Mouse (Mus musculus) embryonic facial prominence, embryonic 13.5 days (tissue): Measurements from ENCODE around the gene Tmem178. TPM values are rescaled to one million over a fixed set of nuclear protein-coding genes. Genes with fewer than 3 reads are reported as not detected.

Source experiments
- ATAC-seq: fragments of 200-750 bp; cut with Nextera tagmentation; 2 replicates; pipeline ENCODE4 v1.8.0; 2017; ENCODE audit warnings: low read depth; ENCODE audit not compliant: insufficient number of reproducible peaks, insufficient read depth, low FRiP score, low TSS enrichment
- H3K27ac ChIP-seq: fragments of 300-500 bp; sonication (generic); 2 replicates; pipeline ENCODE4 v1.5.1; 2015; ENCODE audit warnings: moderate library complexity, mild to moderate bottlenecking, inconsistent platforms
- H3K27me3 ChIP-seq: fragments of 300-500 bp; sonication (generic); 2 replicates; pipeline ENCODE4 v1.6.1; 2015; ENCODE audit warnings: mild to moderate bottlenecking, inconsistent platforms
- H3K36me3 ChIP-seq: fragments of 300-500 bp; sonication (generic); 2 replicates; pipeline ENCODE4 v1.6.1; 2015; ENCODE audit warnings: mild to moderate bottlenecking, inconsistent platforms
- H3K4me1 ChIP-seq: fragments of 300-500 bp; sonication (generic); 2 replicates; pipeline ENCODE4 v1.6.1; 2015; ENCODE audit warnings: inconsistent platforms
- H3K4me2 ChIP-seq: fragments of 300-500 bp; sonication (generic); 2 replicates; pipeline ENCODE4 v1.6.1; 2015; ENCODE audit warnings: moderate library complexity, mild to moderate bottlenecking, inconsistent platforms
- H3K4me3 ChIP-seq: fragments of 300-500 bp; sonication (generic); 2 replicates; pipeline ENCODE4 v1.5.1; 2015; ENCODE audit warnings: mild to moderate bottlenecking, inconsistent platforms
- H3K9ac ChIP-seq: fragments of 300-500 bp; sonication (generic); 2 replicates; pipeline ENCODE4 v1.6.1; 2015; ENCODE audit warnings: mild to moderate bottlenecking, inconsistent platforms
- H3K9me3 ChIP-seq: fragments of 300-500 bp; sonication (generic); 2 replicates; pipeline ENCODE4 v1.6.1; 2016; ENCODE audit warnings: inconsistent platforms
- WGBS: fragments of 180-500 bp; shearing (Covaris S2); methylation state at CpG from one replicate; pipeline ENCODE4 v1.1.7; 2015; ENCODE audit warnings: mixed read lengths; 5-methylcytosine and 5-hydroxymethylcytosine counted together
- polyA plus RNA-seq: library from polyadenylated mRNA; unstranded; fragments of >200 nt; fragmentation: Nextera tagmentation; extraction: Ambion mirVana; gene quantifications from 2 replicates; pipeline ENCODE4 v1.2.1, GENCODE M21; 2015

Tmem178 gene
- polyA plus RNA-seq, 1 experiment from 2014 or later = 4.7 TPM

DNA sequence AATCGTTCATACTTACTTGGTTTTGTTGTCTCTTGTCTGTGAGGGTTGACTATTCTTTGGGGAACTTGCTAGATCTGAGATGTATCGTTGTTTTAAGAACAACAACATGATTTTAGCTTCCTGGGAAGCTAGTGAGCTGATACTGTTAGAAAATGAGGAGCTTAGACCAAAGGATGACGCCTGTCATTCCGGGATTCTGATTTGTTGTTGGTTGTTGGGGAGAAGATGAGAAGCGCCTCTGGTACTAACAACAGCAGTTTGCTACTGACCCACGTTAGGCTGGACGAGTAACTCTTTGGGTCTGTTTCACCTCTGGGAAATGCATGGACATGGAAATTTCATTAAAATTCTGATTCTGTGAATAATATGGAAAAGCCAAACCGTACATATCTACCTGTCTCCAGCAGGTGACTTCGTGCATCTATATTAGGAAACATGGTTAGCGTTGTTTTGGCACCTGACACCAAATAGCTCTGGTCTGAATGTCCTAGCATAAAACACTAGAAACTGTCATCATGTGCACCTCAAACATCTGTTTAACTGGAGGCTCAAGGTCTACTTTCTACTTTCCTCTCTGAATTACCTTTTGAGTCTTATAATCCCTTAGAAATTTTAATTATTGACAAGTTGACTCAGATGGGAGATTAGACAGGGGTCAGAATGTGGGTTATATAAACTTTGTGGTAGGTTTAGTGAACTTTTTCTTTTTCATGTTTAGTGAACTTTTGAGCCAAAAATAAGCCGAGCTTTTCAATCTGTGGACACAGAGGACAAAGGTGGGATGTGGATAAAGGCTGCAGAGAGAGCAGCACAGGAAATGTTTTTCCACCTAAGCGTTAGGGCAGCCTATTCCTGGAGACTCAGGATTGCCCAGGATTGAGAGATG, 2.9 kb downstream of the Tmem178 start:
- peaks cover 49% of the 10 kb centered on the region for H3K27me3 ChIP-seq
- H3K9me3 ChIP-seq = no peaks in the 10 kb centered on the region
- no peaks in the 10 kb centered on the region for H3K4me1 ChIP-seq
- no peak for ATAC-seq
- 78% methylated on average over 12 of the region's 12 CpGs for WGBS
- H3K4me2 ChIP-seq = no peak overlapping the region
- no peaks in the 10 kb centered on the region for H3K36me3 ChIP-seq
- no peak overlapping the region for H3K27ac ChIP-seq
- no peak overlapping the region for H3K9ac ChIP-seq
- no peak overlapping the region for H3K4me3 ChIP-seq

DNA sequence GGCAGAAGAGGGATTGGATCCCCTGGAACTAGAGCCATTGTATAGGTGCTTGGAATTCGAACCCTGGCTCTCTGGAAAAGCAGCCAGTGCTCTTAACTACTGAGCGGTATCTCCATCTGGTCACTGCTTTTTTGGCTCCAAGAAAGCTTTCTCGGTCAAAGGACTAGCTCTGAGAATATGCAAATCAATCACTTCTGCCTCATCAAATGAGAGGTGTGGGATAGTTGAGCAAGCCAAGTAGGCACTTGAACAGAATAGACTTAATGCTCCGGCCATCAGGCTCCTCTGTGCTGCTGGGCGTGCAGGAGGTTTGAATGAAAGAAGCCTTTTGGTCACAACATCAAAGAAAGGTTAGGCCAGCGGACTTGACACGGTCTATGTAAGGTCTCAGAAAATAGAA, 5.0 kb downstream of the Tmem178 start:
- no peaks in the 10 kb centered on the region for H3K9me3 ChIP-seq
- H3K27me3 ChIP-seq = peaks cover 30% of the 10 kb centered on the region
- ATAC-seq = no peak
- H3K36me3 ChIP-seq = no peaks in the 10 kb centered on the region
- H3K4me3 ChIP-seq = no peak overlapping the region
- no peak overlapping the region for H3K27ac ChIP-seq
- no peaks in the 10 kb centered on the region for H3K4me1 ChIP-seq
- no peak overlapping the region for H3K4me2 ChIP-seq
- no peak overlapping the region for H3K9ac ChIP-seq
- 81% methylated on average over 7 of the region's 7 CpGs for WGBS

GRCm38 (mm10) chr17:80949895-80950294, 5.5 kb downstream of the Tmem178 start:
- no peaks in the 10 kb centered on the region for H3K9me3 ChIP-seq
- no peak overlapping the region for H3K4me3 ChIP-seq
- no peaks in the 10 kb centered on the region for H3K4me1 ChIP-seq
- no peak overlapping the region for H3K4me2 ChIP-seq
- H3K27me3 ChIP-seq = peaks cover 25% of the 10 kb centered on the region
- WGBS = 83% methylated on average over 10 of the region's 10 CpGs
- no peak overlapping the region for H3K9ac ChIP-seq
- no peak for ATAC-seq
- H3K36me3 ChIP-seq = no peaks in the 10 kb centered on the region
- H3K27ac ChIP-seq = no peak overlapping the region

DNA sequence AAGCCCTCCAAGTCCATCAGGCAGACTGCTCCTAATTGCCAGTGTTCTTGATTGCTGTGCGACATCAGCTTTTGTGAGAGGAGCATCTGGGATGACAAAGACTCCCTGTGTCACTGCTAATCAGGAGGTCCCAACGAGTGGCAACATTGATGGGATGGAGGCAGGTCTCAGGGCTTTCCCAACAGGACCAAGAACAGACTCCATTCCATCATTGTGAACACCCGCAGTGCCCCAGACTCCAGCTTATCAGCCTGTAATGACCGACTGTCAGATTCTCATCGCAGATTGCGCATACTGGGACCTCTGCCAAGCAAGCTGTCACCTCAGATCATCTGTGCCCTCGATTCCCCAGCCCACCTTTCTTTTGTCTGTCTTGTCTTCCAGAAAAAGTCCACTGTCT, 7.9 kb downstream of the Tmem178 start:
- no peak overlapping the region for H3K4me3 ChIP-seq
- H3K36me3 ChIP-seq = no peaks in the 10 kb centered on the region
- no peaks in the 10 kb centered on the region for H3K9me3 ChIP-seq
- no peaks in the 10 kb centered on the region for H3K4me1 ChIP-seq
- 64% methylated on average over 7 of the region's 7 CpGs for WGBS
- H3K9ac ChIP-seq = no peak overlapping the region
- H3K4me2 ChIP-seq = no peak overlapping the region
- H3K27ac ChIP-seq = no peak overlapping the region
- ATAC-seq = no peak
- peaks cover 5% of the 10 kb centered on the region; the same call in 1 of the 2 replicates for H3K27me3 ChIP-seq

DNA sequence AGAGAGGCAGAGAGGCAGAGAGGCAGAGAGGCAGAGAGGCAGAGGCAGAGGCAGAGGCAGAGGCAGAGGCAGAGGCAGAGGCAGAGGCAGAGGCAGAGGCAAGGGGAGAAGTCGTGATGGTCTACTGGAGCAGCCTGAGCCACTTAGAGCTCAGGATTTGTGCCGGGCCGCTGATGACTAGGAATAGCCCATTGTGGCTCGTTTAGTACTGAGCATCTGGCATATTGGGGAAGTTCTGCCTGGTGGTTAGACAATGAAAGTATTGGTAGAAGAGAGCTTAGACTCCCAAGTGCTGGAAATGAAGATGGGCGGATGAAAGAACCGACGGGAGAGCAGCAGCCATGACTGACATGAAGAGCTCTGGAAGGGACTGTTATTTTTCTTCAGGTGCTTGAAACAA, 11.0 kb downstream of the Tmem178 start:
- H3K4me2 ChIP-seq = no peak overlapping the region
- no peaks in the 10 kb centered on the region; the same call in 1 of the 2 replicates for H3K27me3 ChIP-seq
- H3K9ac ChIP-seq = no peak overlapping the region
- peaks cover 6% of the 10 kb centered on the region; the same call in 1 of the 2 replicates for H3K9me3 ChIP-seq
- no peak for ATAC-seq
- no peaks in the 10 kb centered on the region for H3K36me3 ChIP-seq
- no peak overlapping the region for H3K4me3 ChIP-seq
- no peaks in the 10 kb centered on the region for H3K4me1 ChIP-seq
- 63% methylated on average over 7 of the region's 7 CpGs for WGBS
- H3K27ac ChIP-seq = no peak overlapping the region

DNA sequence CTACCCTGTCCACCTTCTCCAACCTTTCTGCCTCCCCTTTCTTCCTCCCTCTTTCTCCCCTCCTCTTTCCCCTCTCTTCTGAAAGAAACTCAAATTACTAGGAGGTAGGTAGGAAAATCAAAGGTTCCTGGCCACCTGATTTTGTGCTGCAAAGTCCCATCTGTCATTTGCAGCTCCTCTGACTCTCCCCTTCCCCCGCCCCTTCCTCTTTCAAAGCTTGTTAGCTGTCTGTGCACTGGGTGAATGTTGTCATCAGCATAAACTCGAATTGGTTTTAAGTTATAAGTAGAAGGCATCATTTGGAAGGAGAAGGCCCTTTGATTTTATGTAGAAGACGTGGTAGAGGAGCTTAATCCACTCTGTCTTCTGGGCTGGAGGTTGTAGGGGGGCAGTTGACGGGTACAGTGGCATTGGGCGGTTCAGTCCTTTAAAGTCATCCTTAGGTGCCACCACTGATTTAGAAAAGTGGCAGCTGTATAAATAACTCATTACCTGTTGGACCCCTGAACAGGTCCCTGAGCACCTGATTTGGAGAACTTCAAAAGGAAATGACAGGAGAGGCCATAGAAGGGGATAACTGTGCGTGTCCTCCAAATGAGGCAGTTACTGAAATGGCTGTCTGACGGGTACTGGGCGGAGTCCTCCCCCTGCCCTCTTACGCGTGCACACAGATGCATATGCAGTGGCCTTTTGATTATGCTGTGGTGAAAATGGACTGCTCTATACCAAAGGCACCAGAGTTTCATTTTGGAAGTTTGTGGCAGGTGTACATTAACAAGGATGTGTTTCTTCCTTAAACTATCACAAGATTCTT, 11.8 kb downstream of the Tmem178 start:
- 78% methylated on average over 10 of the region's 10 CpGs for whole genome bisulfite sequencing
- Histone ChIP-seq H3K4me3 (no peak overlapping the region), H3K9me3 (peaks cover 8% of the 10 kb centered on the region; the same call in 1 of the 2 replicates), H3K9ac (no peak overlapping the region), H3K4me2 (no peak overlapping the region), H3K27ac (no peak overlapping the region), H3K4me1 (no peaks in the 10 kb centered on the region), H3K27me3 (no peaks in the 10 kb centered on the region; the same call in 1 of the 2 replicates), H3K36me3 (no peaks in the 10 kb centered on the region)
- no peak for ATAC-seq

DNA sequence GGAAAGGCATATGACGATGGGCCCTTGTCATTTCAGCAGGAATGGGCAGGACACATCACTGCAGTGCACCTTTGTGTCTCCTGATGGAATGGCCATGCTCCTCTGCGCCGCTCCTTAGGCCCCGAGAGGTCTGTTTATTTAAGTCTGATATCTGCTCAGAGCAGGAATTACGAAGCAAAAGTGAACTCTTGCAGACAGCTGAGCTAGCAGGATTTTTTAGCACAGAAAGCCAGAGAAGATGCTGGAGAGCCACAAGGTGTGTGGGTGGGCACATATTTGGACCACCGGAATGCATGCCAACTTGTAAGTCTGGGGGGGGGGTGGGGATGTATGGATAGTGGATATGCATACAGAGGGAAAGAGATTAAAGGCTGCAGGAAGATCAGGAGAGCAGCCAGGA, 13.9 kb downstream of the Tmem178 start:
- Histone ChIP-seq H3K4me2 (no peak overlapping the region), H3K27me3 (no peaks in the 10 kb centered on the region; the same call in 1 of the 2 replicates), H3K36me3 (no peaks in the 10 kb centered on the region), H3K9ac (no peak overlapping the region), H3K4me1 (no peaks in the 10 kb centered on the region), H3K9me3 (peaks cover 8% of the 10 kb centered on the region; the same call in 1 of the 2 replicates), H3K27ac (no peak overlapping the region), H3K4me3 (no peak overlapping the region)
- no peak for ATAC-seq
- 83% methylated on average over 6 of the region's 6 CpGs for WGBS

- no peak for ATAC-seq
- H3K27ac ChIP-seq = no peak overlapping the region
- WGBS = 36% methylated on average over 2 of the region's 2 CpGs
Observed at GRCm38 (mm10) chr17:80959840-80960239, 15.4 kb downstream of the Tmem178 start.

DNA sequence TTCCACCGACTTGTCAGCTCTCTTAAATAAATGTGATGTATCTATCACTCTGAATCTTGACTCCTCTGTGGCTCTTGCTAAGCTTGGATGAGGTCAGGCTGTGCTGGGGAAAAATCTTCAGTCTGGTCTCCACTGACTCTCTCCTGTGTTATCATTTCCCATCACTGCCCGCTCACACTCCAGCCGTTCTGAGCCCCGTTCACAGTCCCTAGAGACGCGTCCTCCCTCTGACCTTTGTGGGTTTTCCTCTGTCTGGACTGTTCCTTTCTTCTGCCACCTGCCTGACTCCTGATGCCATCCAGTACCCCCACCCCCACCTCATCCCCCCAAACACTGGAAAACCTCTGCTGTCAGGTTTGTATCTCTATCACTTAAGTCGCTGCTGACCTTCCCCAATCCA, 23.0 kb downstream of the Tmem178 start:
- Histone ChIP-seq H3K27ac (no peak overlapping the region), H3K36me3 (no peaks in the 10 kb centered on the region), H3K27me3 (no peaks in the 10 kb centered on the region), H3K9me3 (no peaks in the 10 kb centered on the region), H3K9ac (no peak overlapping the region), H3K4me1 (peaks cover 26% of the 10 kb centered on the region), H3K4me2 (no peak overlapping the region), H3K4me3 (no peak overlapping the region)
- ATAC-seq = no peak
- 46% methylated on average over 7 of the region's 7 CpGs for WGBS

More at GRCm38 (mm10) chr17:80959840-80960239, 15.4 kb downstream of the Tmem178 start:
- Histone ChIP-seq H3K4me3 (no peak overlapping the region), H3K27me3 (no peaks in the 10 kb centered on the region; the same call in 1 of the 2 replicates), H3K4me1 (no peaks in the 10 kb centered on the region), H3K36me3 (no peaks in the 10 kb centered on the region), H3K9ac (no peak overlapping the region), H3K9me3 (peaks cover 8% of the 10 kb centered on the region; the same call in 1 of the 2 replicates), H3K4me2 (no peak overlapping the region)

DNA sequence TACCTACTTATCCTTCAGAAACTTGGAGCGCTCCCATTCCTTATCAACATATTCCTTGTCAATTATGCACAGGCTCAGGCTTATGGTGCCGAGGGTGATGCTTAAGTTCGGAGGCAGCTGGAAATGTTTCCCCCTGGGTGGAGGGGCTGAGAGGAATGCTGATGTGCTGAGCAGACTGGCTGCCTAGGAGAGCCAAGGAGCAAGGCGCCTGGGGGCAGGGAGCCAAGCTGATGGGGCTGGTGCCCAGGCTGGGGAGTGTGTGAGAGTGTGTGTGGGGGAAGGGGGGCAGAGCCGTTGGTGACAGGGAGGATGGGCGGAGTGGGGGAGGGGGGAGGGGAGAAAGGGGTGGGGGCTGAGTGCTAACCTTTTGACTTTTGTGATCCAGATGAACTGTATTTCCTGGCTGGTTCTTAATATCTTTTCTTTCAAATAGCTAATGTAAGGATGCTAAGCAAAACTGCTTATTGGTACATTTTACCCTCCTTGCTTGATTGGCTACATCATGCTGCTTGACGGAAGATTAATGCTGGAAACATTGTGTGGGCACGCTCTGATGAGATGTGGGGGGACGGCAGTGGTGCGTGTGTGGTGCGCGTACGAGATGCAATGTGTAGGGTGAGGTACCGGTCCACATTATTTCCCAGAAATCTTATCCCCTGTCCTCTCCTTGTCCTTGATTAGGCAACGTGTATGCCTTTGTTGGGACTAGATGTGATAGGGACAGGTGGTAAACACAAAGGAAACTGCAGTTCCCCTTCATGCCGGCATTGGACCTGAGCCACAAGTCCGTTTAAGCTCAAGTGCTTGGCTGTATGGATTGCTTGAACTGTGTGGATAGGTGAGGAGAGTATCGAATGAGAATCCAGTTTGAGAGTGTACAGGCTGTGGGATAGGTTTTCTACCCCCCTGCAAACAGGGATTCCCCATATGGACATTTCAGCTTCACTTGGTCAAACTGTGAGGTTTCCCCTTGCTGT, 25.5 kb downstream of the Tmem178 start:
- peak overlapping the region; percentile 33; the same call in 1 of the 2 replicates for H3K4me2 ChIP-seq
- no peak overlapping the region for H3K27ac ChIP-seq
- H3K9me3 ChIP-seq = no peaks in the 10 kb centered on the region
- 0 out of 2 replicates have a peak, but pooled peaks have one; percentile 43 for ATAC-seq
- peaks cover 26% of the 10 kb centered on the region for H3K4me1 ChIP-seq
- H3K4me3 ChIP-seq = no peak overlapping the region
- H3K36me3 ChIP-seq = no peaks in the 10 kb centered on the region
- H3K9ac ChIP-seq = no peak overlapping the region
- 27% methylated on average over 18 of the region's 18 CpGs for WGBS
- no peaks in the 10 kb centered on the region for H3K27me3 ChIP-seq

DNA sequence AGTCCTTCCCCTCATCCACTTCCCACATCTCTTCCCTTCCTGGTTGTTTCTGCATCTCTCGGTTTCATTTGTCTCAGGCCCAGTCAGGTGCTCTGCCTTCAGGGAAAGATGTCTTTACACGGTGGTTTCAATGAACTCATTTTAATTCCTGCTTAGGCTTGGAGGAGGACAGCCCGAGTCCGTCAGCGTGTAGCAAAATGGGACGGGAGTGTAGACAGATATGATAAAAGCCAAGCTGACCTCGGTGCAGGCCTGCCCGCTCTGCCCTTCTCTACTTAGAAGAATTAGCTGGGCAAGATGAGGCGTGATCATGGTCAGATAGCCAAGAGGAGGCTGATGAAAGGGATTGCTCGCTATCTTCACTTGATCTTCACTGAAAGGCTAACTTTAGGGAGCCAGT, 26.3 kb downstream of the Tmem178 start:
- Histone ChIP-seq H3K27me3 (no peaks in the 10 kb centered on the region), H3K9ac (no peak overlapping the region), H3K4me1 (peaks cover 26% of the 10 kb centered on the region), H3K27ac (no peak overlapping the region), H3K4me2 (no peak overlapping the region), H3K36me3 (no peaks in the 10 kb centered on the region), H3K9me3 (no peaks in the 10 kb centered on the region), H3K4me3 (no peak overlapping the region)
- WGBS = 53% methylated on average over 10 of the region's 10 CpGs
- ATAC-seq = no peak
